Mouse (Mus musculus): Measurements from ENCODE around the gene Gm17660. TPM values are rescaled to one million over a fixed set of nuclear protein-coding genes. Genes with fewer than 3 reads are reported as not detected.
A peak's percentile ranks its signal among the peaks of the same experiment; 100 is the strongest.
"Not testable (repeated sequence)": the region's sequence is repeated elsewhere in the genome, so short reads cannot be mapped to it uniquely, and the experiment has no call there.

Gene Gm17660
- total RNA-seq, 2 experiments from 2014 or later, result not detected

DNA sequence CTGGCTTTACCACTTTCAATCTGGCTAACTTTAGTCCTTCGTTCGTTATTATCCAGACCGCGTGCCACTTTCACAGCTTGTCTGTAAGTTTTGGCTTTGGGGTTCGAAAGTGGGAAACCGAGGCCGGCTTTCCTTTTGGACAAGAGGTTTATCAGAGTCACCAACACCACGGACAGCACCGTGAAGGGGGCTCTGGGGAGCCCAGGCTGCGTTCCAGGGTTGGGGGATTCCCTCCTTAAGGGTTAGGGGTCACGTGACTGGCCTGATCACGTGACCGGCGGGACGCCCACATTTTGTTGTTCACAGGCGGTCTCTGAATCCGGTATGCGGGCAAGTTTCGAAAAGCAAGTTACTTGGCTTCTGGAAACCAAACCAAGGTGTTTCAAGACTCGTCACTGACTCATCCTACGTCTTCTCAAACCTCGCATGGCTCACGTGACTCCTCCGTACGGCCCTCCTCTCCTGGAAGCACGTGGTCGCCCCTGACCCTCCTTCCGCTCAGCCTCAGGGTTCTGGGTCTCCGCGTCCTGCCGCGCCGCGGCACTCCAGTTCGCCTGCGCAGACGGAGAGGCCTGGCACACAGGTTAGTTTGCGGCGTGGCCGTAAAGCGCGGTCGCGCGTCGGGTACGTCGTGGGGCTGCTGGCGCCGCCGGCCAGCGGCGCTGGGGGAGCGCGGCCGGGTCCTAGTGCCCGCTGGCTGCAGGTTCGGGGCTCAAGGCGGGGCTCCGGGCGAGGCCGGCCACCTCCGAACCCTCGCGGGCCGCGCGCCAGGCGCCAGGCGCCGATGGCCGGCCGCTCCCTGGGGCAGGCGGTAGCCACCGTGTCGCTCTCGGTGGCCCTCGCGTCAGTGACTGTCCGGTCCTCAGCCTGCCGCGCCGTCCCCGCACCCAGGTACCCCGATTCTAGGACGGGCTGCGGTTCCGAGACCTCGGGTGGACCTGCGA is 30.9 kb downstream of the Gm17660 start, which contains the start of gene Nudt9:
Gene Nudt9 (plus strand): TSS at position 51 of the 944 bp plus-strand sequence.
- intact Hi-C loops (cut with DNase I), result no loop called here

DNA sequence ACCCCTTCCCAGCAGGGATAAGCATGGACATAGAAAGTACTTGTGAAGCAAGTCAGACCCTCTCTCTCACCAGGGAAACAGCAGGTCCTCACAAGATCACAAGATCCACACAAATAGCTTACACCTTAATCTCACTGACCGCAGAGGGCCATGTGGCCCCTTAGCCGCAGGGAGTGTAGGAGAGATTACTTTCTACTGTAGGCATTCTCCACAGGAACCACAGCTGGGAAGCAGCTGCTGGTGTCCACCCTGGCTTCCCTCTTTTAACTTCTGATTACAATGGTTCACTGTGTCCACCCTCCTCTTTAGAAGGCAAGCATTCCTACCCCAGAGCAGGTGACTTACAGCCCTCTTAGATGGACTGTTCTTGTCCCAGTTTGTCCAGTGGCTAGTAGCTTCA is 33.7 kb downstream of the Gm17660 start:
- intact Hi-C loops (cut with DNase I), result no loop called here
- no peak for DNase-seq

More for the DNA sequence above, 30.9 kb downstream of the Gm17660 start, which contains the start of gene Nudt9:
- DNase-seq, result peak; percentile 98

DNA sequence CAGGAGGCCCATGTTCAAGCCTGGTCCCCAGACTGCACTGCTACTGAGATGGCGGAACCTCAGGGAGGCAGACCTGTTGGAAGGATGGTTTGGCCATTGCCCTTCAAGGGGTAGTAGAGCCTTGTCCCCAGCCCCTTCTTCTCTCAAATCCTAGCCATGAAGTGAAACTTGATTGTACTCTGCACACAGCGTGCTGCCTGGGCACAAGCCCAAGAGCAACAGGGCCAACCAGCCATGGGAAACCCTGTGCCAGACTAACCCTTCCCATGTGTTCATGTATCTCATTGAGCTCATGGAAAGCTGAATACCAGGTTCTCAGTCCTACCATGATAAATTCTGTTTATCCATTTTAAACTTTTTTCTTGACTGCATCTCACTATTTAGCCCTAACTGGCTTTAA is 34.5 kb downstream of the Gm17660 start:
- peak; percentile 30 for DNase-seq
- intact Hi-C loops (cut with DNase I), result no loop called here

DNA sequence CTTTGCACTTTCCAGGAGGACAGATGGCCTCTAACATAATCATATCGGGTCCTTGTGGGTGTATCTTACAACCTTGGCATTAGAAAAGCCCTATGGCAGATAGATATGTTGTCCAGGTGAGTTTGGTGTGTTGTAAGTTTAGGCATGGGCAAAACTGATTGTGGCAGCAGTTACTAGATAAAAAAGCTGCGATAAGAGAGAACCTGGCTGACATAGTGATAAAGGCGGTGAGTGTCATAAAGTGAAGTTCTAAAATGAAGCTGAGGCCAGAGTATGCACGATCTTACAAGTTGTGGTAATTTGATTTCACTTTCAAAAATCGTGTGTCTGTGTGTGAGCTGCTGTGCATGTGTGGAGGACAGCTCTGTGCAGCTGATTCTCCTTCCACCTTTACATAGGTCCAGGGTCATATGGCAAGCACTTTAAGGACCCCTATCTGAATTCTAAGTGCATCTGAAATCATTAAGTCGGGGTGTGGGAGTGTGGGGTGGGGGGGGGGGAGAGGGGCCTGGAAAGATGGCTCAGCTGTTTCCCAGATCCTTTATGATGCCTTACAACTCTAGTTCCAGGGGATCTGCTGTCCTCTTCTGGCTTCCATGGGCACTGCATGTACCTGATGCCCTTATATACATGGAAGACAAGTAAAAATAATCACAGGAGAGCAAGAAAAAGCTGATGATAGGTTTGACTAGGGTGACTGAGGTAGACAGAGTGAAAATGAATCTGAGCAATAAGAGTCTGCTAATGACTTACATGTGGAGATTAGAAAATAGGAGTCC is 38.1 kb downstream of the Gm17660 start:
- peak; percentile 36 for DNase-seq
- intact Hi-C loops (cut with DNase I), result no loop called here

DNA sequence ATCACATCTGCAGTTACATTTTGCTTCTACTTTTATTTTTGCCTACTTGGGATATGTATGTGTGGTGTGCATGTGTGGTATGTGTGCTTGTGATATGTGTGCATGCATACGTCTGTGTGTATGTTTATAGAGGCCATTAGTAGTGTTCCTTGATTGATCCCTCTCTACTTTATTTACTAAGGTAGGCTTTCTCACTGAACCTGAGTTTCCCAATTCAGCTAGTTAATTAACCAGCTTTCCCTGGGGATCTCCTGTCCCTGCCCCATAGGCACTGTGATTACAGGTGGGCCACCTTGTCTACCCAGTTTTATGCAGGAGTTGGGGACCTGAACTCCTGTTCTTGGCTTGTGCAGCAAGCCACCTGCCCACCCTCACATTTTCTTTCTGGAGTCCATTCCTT is 40.7 kb downstream of the Gm17660 start:
- DNase-seq, result no peak
- intact Hi-C loops (cut with DNase I), result no loop called here

DNA sequence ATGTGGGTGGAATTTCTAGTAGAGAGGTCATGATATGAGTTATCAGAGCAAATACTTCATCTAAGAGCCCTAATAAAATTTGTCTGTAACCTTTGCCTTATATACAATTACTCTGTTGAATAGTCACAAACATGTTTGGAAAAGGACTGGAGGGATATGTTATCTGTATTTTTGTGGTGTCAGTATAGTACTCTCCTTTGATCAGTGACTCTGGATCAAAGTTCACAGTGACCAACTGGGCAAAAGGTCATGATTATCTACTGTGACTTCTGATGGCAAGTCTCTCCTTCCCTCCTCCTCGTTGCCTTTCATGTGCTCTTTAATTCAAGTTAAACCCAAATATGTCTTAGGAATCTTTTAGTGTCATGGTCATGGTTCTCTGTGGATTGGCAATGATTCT is 41.6 kb downstream of the Gm17660 start:
- intact Hi-C loops (cut with DNase I), result no loop called here
- no peak for DNase-seq

DNA sequence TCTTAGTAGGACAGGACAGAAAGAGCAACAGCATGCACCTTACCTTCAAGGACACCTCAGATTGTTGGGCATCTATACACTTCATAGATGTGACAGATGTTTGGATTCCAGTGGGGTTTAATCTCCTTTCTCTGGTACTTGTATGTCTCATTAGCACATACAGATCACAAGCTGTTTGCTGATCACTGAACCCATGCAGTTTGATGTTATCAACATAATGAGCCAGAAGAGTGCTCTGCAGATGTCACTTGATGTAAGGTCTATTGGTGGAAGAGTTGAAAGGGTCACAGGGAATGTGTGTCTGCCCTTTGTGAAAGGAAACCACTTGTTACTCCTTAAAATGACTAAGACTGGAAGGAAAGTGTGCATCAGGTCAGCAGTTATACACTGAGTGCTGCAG is 42.3 kb downstream of the Gm17660 start:
- DNase-seq, result no peak
- intact Hi-C loops (cut with DNase I), result no loop called here

DNA sequence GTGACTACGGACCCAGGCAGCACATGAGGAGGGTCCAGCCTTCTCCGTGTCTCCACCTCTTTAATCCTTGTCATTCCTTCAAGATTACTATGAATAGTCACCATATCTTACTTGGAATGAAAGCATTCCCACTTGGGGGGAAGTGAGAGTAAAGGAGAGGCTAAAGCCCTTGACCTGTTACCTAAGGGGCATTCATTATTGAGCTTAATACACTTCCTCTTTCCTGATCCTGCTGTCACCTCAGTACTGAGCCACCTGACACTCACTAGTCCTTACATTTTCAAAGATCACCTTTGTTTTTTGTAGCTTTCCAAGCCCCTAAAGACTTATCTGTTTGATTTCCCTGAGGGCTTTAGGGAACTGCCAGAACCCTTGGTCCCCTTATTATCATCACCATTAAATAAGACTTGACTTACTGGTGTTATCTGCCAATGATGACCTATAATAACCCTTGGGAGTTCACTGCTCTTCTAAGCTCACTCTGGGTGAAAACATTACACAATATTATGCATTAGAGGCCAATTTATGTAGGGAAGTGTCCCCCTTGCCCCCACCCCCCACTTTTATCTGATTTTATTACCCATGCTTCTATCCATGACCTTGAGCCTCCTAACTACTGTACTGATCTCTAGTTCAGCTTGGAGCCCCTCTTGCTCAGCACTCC is 44.8 kb downstream of the Gm17660 start:
- intact Hi-C loops (cut with DNase I), result no loop called here
- no peak for DNase-seq

DNA sequence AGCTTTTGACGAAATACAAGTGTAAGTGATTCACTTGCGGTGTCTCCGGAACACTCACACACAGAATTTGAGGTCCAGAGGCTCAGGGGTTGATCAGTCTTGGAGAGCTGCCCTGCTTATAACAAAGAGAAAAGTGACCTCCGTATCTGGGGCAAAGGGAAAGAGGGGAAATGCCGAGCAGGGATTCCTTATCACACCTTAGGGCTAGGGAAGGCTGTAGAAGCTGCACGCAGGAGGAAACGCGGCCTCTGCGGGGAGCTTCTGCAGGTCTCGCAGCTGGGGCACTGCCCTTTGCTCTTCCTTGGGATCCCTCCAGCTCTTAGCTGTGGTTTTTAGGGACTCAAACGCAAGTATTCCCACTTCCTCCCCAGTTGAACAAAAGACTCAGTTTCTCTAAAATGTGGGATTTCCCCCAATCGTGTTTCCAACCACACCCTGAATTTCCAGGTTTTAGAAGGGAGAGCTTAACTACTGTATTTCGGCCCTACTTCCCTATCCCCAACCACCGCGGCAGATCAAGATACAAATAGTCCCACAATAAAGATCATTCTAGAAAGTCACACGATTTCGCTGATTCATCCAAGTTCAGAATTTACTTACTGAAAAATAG is 52.1 kb downstream of the Gm17660 start:
- DNase-seq, result no peak
- intact Hi-C loops (cut with DNase I), result no loop called here

DNA sequence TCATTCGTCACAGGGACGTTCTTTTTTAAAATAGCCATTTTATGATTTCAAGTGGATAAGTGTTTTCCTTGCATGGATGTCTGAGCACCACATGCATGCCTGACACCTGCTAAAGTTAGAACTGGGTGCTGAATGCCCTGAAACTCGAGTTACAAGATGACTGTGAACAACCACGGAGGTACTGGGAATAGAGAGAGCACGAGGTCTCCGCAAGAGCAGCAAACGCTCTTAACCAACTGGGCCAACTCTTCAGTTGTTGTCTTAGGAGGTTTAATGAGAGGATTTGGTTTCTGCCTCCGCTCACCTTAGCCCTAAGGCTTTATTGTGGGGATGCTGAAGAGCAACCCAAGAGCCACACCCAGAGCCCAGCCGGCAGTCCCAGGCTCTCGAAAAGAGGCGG is 52.6 kb downstream of the Gm17660 start:
- intact Hi-C loops (cut with DNase I), result no loop called here
- DNase-seq, result no peak

DNA sequence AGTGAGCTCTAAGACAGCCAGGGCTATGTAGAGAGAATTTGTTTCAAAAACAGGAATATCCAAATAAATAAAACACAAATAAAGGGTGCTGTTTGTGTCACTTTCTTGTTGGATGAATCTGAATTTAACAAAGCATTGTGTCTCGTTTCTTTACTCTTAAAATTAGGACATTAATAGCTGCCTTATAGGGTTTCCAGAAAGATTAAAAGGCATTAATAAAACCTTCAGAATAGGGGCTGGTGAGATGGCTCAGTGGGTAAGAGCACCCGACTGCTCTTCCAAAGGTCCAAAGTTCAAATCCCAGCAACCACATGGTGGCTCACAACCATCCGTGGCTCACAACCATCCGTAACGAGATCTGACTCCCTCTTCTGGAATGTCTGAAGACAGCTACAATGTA is 53.2 kb downstream of the Gm17660 start:
- DNase-seq; intact Hi-C loops (cut with DNase I): not testable (repeated sequence)

DNA sequence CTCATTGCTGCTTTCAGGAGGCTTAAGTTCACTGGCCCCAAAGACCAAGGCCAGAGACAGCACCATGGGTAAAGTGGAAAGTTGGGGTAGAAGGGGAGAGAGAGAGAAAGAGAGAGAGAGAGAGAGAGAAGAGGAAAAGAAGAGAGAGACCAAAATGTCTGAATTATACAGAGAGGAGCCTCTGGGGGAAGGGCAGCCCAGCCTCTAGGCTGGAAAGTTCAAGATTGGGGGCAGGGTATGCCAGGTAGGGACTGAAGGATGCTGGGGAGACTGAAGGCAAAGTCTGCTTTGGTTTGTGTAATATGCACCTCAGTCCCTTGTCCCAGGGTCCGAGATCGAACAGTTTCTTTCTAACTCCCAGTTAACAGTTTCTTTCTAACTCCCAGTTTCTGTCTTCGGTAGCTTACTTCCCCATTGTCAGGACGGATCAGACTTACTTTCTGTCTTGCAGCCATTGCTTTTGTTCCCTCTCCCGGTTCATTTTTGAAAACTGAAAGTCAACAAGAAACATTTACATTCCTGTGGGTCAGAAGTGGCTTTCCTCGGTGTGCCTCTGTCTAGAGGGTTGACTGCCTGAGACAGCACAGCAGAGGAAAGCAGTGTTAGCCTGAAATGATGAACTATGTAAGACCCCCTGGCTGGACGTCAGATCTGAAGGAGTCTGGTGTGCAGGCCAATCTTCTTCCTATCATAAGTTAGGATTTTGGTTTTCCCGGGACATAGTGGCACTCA is 54.0 kb downstream of the Gm17660 start:
- no peak for DNase-seq
- intact Hi-C loops (cut with DNase I), result no loop called here

DNA sequence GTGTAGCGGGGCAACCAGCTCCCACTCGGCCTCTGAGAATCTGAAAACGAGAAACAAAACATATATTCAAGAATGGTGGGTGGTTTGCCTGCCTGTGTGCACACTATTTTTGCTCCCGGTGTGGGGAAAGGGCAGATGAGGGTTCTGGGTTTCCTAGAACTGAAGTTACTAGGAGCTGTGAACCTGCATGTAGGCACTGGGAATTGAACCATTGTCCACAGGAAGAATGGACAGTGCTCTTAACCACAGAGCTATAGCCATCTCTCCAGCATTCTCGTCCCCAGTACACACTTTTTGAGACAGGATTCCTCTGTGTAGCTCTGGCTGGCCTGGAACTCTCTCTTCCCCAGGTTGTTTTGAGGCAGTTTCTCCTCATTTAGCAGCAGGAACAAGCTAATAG is 54.9 kb downstream of the Gm17660 start:
- intact Hi-C loops (cut with DNase I), result no loop called here
- no peak for DNase-seq

DNA sequence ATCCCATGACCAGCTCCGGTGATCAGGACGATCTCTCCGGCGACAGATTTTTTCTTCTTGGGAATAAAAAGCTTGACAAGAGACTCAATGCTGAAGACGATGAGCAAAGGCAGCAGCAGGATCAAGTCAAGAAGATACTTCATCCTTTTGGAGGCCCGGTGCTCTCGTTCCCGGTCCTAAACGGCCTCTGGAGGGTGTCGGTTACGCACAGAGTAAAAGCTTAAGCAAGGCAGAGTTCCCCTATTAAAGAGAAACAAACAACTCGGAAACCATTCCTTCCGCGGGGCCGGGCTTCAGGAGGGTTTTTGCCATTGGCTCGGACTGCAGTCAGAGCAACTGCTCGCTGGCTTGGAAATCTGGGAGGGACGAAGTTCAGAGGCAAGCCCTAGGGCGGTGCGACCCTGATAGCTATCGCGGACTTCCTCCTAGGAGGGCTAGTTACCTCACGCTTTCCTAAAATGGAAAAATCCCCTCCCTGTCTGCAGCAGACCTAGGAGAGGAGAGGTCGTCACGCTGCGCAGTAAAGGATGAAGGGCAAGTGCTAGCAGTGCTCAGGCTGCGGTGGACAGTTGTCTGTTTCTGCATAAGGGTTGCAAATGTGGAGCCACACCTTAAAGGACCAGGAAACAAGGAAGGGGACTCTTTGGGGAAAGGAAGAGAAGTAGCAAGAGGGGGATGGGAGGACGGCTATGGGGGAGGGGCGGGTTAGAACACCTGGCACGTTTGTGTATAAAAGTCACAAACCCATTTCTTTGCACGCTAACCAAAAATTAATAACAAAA is 55.6 kb downstream of the Gm17660 start, which contains the start of gene Hsd17b11:
Gene Hsd17b11 (minus strand): TSS at position 323 of the 782 bp plus-strand sequence.
- intact Hi-C loops (cut with DNase I), result no loop called here

More for the DNA sequence above, 55.6 kb downstream of the Gm17660 start, which contains the start of gene Hsd17b11:
- peak; percentile 67 for DNase-seq

Small RNAs within 50 kb of the gene (microRNA-seq; reads per million reads assigned to microRNA genes)
- gene Mir5619, result not detected

Other genes with a start within 250 kb of the Gm17660 start
- gene Klhl8, start 166.3 kb downstream of the Gm17660 start, total RNA-seq (2021), result 10 to 100 TPM; 46.0 to 46.4 TPM
- not detected for gene Hsd17b13, start 100.2 kb downstream of the Gm17660 start, total RNA-seq (2021)
- 10 to 100 TPM; 20.2 to 22.6 TPM for gene Hsd17b11, start 55.7 kb downstream of the Gm17660 start, total RNA-seq (2021)
- gene Nudt9, start 31.3 kb downstream of the Gm17660 start, total RNA-seq (2021), result 10 to 100 TPM; 43.9 to 46.7 TPM
- 100 to 1,000 TPM; 465 to 498 TPM for gene Sparcl1, start 36.1 kb upstream of the Gm17660 start, total RNA-seq (2021)
- not detected for gene Dspp, start 93.1 kb upstream of the Gm17660 start, total RNA-seq (2021)
- under 1 TPM; 0.18 to 0.36 TPM for gene Dmp1, start 125.0 kb upstream of the Gm17660 start, total RNA-seq (2021)
- gene Ibsp, start 221.6 kb upstream of the Gm17660 start, total RNA-seq (2021), result under 1 TPM; 0.54 to 0.60 TPM
- not detected for gene Mepe, start 247.7 kb upstream of the Gm17660 start, total RNA-seq (2021)